Mouse (Mus musculus) limb, embryonic 15.5 days (tissue): ENCODE measurements around the gene Ptgds. TPM values are rescaled to one million over a fixed set of nuclear protein-coding genes. Genes with fewer than 3 reads are reported as not detected.

Source experiments
- ATAC-seq: fragments of 200-750 bp; cut with Nextera tagmentation; 2 replicates; pipeline ENCODE4 v1.8.0; 2017; ENCODE audit warnings: low read depth, moderate TSS enrichment; ENCODE audit not compliant: insufficient number of reproducible peaks, low FRiP score, low TSS enrichment
- H3K27ac ChIP-seq: fragments of 300-500 bp; sonication (generic); 2 replicates; pipeline ENCODE4 v1.5.1; 2015; ENCODE audit warnings: moderate library complexity, mild to moderate bottlenecking, inconsistent platforms
- H3K27me3 ChIP-seq: fragments of 300-500 bp; sonication (generic); 2 replicates; pipeline ENCODE4 v1.6.1; 2015; ENCODE audit warnings: inconsistent platforms
- H3K36me3 ChIP-seq: fragments of 300-500 bp; sonication (generic); 2 replicates; pipeline ENCODE4 v1.6.1; 2015; ENCODE audit warnings: inconsistent platforms
- H3K4me1 ChIP-seq: fragments of 300-500 bp; sonication (generic); 2 replicates; pipeline ENCODE4 v1.6.1; 2015; ENCODE audit warnings: inconsistent platforms
- H3K4me2 ChIP-seq: fragments of 300-500 bp; sonication (generic); 2 replicates; pipeline ENCODE4 v1.6.1; 2015; ENCODE audit warnings: mild to moderate bottlenecking, inconsistent platforms
- H3K4me3 ChIP-seq: fragments of 300-500 bp; sonication (generic); 2 replicates; pipeline ENCODE4 v1.5.1; 2015; ENCODE audit warnings: mild to moderate bottlenecking, inconsistent platforms
- H3K9ac ChIP-seq: fragments of 300-500 bp; sonication (generic); 2 replicates; pipeline ENCODE4 v1.6.1; 2015; ENCODE audit warnings: inconsistent platforms
- H3K9me3 ChIP-seq: fragments of 300-500 bp; sonication (generic); 2 replicates; pipeline ENCODE4 v1.6.1; 2016; ENCODE audit warnings: inconsistent platforms
- WGBS: fragments of 180-500 bp; shearing (Covaris S2); methylation state at CpG from one replicate; pipeline ENCODE4 v1.1.7; 2015; 5-methylcytosine and 5-hydroxymethylcytosine counted together
- polyA plus RNA-seq: library from polyadenylated mRNA; unstranded; fragments of >200 nt; fragmentation: Nextera tagmentation; extraction: Ambion mirVana; gene quantifications from 2 replicates; pipeline ENCODE4 v1.2.1, GENCODE M21; 2015

Gene Ptgds
- polyA plus RNA-seq, 1 experiment from 2014 or later, result 4.1 TPM

DNA sequence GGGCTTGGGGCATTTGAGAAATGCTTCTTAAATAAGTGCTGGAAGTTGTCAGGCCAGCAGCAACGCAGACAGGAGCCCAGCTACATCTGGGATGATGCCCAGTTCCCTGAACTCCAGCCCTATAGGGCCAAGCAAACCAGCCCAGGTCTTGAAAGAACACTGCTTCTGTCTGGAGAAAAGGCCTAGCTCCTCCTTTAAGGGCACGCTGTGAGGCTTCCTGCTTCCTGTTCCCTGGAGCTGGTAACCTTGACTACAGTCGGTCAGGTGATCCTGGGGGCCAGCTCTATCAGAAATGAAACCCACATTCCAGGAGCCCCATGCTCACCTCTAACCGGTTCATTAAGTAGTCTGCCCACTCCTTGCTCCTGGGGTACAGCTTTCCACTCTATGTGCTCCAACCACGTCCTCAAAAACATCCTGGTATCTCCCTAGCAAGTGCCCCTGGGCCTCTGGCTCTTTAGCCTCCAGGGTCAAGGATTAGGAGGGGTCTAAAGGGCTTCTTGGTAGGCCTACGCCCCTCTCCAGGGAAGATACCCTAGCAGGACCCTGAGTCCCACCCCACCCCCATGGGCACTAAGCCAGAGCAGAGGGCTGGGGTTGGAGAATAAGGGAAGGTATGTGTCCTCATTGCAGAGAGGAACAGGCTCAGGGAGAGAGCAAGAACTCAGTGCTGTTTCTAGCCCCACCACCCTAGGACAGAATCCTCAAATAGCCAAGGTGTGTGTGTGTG, 28.2 kb upstream of the Ptgds start:
- WGBS, result 43% methylated on average over 6 of the region's 6 CpGs
- no peak overlapping the region for H3K9ac ChIP-seq
- no peaks in the 10 kb centered on the region for H3K9me3 ChIP-seq
- no peak for ATAC-seq
- no peak overlapping the region for H3K4me2 ChIP-seq
- H3K36me3 ChIP-seq, result peaks cover 7% of the 10 kb centered on the region
- no peak overlapping the region for H3K27ac ChIP-seq
- H3K4me1 ChIP-seq, result peaks cover 19% of the 10 kb centered on the region
- no peaks in the 10 kb centered on the region for H3K27me3 ChIP-seq
- no peak overlapping the region for H3K4me3 ChIP-seq

- no peaks in the 10 kb centered on the region for H3K9me3 ChIP-seq
- no peaks in the 10 kb centered on the region for H3K36me3 ChIP-seq
- no peak overlapping the region for H3K9ac ChIP-seq
- H3K27me3 ChIP-seq, result no peaks in the 10 kb centered on the region
- peaks cover 8% of the 10 kb centered on the region for H3K4me1 ChIP-seq
- H3K4me2 ChIP-seq, result no peak overlapping the region
- H3K4me3 ChIP-seq, result no peak overlapping the region
- H3K27ac ChIP-seq, result no peak overlapping the region
- ATAC-seq, result no peak
- WGBS, result 47% methylated on average over 4 of the region's 4 CpGs
Observed at GRCm38 (mm10) chr2:25496462-25496861, 26.6 kb upstream of the Ptgds start.

GRCm38 (mm10) chr2:25493476-25493961, 23.7 kb upstream of the Ptgds start, which contains the start of gene Lcn12:
TSS of gene Lcn12 (minus strand) at chr2:25493911.
- no peaks in the 10 kb centered on the region for H3K4me1 ChIP-seq
- H3K27me3 ChIP-seq, result no peaks in the 10 kb centered on the region
- H3K4me2 ChIP-seq, result no peak within 1 kb of the TSS
- no peaks in the 10 kb centered on the region for H3K36me3 ChIP-seq
- H3K4me3 ChIP-seq, result no peak within 1 kb of the TSS
- H3K9ac ChIP-seq, result no peak within 1 kb of the TSS
- WGBS, result 86% methylated on average over 5 of the region's 5 CpGs
- no peaks in the 10 kb centered on the region for H3K9me3 ChIP-seq
- no peak for ATAC-seq
- no peak within 1 kb of the TSS for H3K27ac ChIP-seq

GRCm38 (mm10) chr2:25492988-25493387, 23.1 kb upstream of the Ptgds start:
- H3K27me3 ChIP-seq, result 0 out of 2 replicates have a peak, but pooled peaks cover 2% of the 10 kb centered on the region
- ATAC-seq, result no peak
- no peaks in the 10 kb centered on the region for H3K36me3 ChIP-seq
- no peak overlapping the region for H3K4me2 ChIP-seq
- no peak overlapping the region for H3K27ac ChIP-seq
- no peak overlapping the region for H3K9ac ChIP-seq
- H3K4me1 ChIP-seq, result no peaks in the 10 kb centered on the region
- no peak overlapping the region for H3K4me3 ChIP-seq
- H3K9me3 ChIP-seq, result no peaks in the 10 kb centered on the region
- WGBS, result 81% methylated on average over 5 of the region's 5 CpGs

- ATAC-seq, result no peak
- Histone ChIP-seq H3K4me1 (no peaks in the 10 kb centered on the region), H3K27me3 (0 out of 2 replicates have a peak, but pooled peaks cover 3% of the 10 kb centered on the region), H3K9me3 (no peaks in the 10 kb centered on the region), H3K4me3 (no peak overlapping the region), H3K36me3 (no peaks in the 10 kb centered on the region), H3K4me2 (no peak overlapping the region), H3K27ac (no peak overlapping the region), H3K9ac (no peak overlapping the region)
- WGBS, result 80% methylated on average over 7 of the region's 7 CpGs
Observed at GRCm38 (mm10) chr2:25488671-25489068, 18.8 kb upstream of the Ptgds start.

- H3K4me3 ChIP-seq, result no peak overlapping the region
- H3K4me2 ChIP-seq, result no peak overlapping the region
- no peaks in the 10 kb centered on the region for H3K9me3 ChIP-seq
- no peak overlapping the region for H3K9ac ChIP-seq
- H3K27me3 ChIP-seq, result 0 out of 2 replicates have a peak, but pooled peaks cover 3% of the 10 kb centered on the region
- whole genome bisulfite sequencing, result 75% methylated on average over 6 of the region's 6 CpGs
- no peaks in the 10 kb centered on the region for H3K4me1 ChIP-seq
- ATAC-seq, result no peak
- H3K27ac ChIP-seq, result no peak overlapping the region
- H3K36me3 ChIP-seq, result no peaks in the 10 kb centered on the region
Observed at GRCm38 (mm10) chr2:25487965-25488670, 18.3 kb upstream of the Ptgds start.

DNA sequence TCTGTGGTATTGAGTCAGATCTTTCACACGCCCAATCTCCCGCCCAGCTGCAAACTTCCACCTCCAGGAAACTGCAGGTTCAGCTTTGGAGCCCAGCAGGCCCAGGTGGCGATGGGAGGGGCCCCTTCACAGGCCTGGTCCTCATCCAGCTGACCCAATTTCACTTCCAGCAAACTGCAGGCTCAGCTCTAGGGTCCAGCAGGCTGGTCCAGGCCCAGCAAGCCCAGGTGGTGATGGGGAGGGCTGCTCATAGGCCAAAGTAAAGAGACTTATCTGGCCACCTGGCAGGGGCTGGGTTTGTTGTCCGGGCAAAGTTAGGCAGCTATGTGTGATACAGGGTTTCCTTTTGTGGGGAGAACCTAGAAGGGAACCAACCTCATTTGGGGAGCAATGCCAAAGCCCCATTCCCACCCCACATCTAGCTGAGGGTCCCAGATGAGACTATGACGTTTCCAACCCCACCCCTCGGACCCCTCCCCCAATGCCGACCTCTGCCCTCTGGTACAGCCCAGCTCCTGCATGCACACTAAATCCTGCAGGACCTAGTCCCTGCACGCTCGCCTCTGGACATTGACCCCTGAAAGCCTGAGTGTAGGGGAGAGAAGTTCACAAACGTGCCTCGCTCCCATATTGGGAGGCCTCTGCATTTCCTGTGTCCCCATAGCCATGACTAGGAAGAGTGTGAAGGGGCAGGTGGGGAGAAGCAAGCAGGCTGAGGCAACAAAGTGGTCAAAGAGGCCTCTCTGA, 15.2 kb upstream of the Ptgds start:
- Histone ChIP-seq H3K36me3 (no peaks in the 10 kb centered on the region), H3K4me3 (no peak overlapping the region), H3K27ac (no peak overlapping the region), H3K4me2 (no peak overlapping the region), H3K9ac (no peak overlapping the region), H3K9me3 (no peaks in the 10 kb centered on the region), H3K4me1 (no peaks in the 10 kb centered on the region), H3K27me3 (0 out of 2 replicates have a peak, but pooled peaks cover 3% of the 10 kb centered on the region)
- 61% methylated on average over 11 of the region's 11 CpGs for WGBS
- ATAC-seq, result no peak

DNA sequence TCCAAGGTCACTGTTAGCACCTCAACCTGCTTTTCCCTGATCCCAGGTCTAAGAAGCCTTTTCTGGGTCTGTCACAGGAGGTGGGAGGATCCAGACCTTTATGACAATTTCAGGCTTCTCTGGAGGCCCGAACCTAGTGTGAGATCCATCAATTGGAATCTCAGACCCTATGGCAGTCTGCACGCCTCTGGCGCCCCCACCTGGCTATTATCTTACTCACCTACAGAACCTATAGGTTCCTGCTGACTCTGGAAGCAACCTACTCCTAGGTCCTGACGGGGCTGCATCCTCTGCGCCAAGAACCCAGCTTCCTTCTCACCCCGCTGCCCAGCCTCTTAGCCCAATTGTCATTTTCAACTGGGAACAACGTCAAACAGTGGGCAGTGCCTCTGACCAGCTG, 13.1 kb upstream of the Ptgds start:
- H3K27me3 ChIP-seq, result 0 out of 2 replicates have a peak, but pooled peaks cover under 1% of the 10 kb centered on the region
- H3K4me2 ChIP-seq, result no peak overlapping the region
- H3K27ac ChIP-seq, result no peak overlapping the region
- H3K9me3 ChIP-seq, result no peaks in the 10 kb centered on the region
- H3K4me3 ChIP-seq, result no peak overlapping the region
- no peak for ATAC-seq
- WGBS, result 23% methylated on average over 7 of the region's 7 CpGs
- no peaks in the 10 kb centered on the region for H3K4me1 ChIP-seq
- no peak overlapping the region for H3K9ac ChIP-seq
- H3K36me3 ChIP-seq, result no peaks in the 10 kb centered on the region

DNA sequence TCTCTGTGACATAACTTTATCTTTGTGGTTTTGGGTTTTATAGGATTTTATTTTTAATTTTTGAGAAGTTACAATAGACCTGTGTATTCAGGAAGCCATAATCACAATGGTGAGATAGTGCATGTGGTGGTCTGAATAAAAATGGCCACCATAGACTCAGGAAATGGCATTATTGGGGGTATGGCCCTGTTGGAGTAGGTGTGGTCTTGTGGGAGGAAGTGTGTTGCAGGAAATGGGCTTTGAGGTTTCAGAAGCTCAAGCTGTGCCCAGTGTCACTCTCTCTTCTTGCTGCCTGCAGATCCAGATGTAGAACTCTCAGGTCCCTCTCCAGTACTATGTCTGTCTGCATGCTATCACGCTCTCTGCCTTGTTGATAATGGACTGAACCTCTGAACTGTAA, 10.7 kb upstream of the Ptgds start:
- Histone ChIP-seq H3K36me3 (no peaks in the 10 kb centered on the region), H3K4me2 (no peak overlapping the region), H3K27ac (peak overlapping the region; percentile 48; the same call in 1 of the 2 replicates), H3K27me3 (no peaks in the 10 kb centered on the region), H3K4me3 (no peak overlapping the region), H3K9me3 (no peaks in the 10 kb centered on the region), H3K9ac (no peak overlapping the region), H3K4me1 (no peaks in the 10 kb centered on the region)
- 85% methylated on average over 1 of the region's 1 CpGs for WGBS
- ATAC-seq, result no peak

GRCm38 (mm10) chr2:25479551-25480311, 9.9 kb upstream of the Ptgds start:
- 48% methylated on average over 10 of the region's 10 CpGs for WGBS
- Histone ChIP-seq H3K27me3 (no peaks in the 10 kb centered on the region), H3K4me3 (no peak overlapping the region), H3K4me1 (no peaks in the 10 kb centered on the region), H3K9ac (no peak overlapping the region), H3K36me3 (no peaks in the 10 kb centered on the region), H3K27ac (peak overlapping the region; percentile 71), H3K9me3 (no peaks in the 10 kb centered on the region), H3K4me2 (no peak overlapping the region)
- ATAC-seq, result no peak

DNA sequence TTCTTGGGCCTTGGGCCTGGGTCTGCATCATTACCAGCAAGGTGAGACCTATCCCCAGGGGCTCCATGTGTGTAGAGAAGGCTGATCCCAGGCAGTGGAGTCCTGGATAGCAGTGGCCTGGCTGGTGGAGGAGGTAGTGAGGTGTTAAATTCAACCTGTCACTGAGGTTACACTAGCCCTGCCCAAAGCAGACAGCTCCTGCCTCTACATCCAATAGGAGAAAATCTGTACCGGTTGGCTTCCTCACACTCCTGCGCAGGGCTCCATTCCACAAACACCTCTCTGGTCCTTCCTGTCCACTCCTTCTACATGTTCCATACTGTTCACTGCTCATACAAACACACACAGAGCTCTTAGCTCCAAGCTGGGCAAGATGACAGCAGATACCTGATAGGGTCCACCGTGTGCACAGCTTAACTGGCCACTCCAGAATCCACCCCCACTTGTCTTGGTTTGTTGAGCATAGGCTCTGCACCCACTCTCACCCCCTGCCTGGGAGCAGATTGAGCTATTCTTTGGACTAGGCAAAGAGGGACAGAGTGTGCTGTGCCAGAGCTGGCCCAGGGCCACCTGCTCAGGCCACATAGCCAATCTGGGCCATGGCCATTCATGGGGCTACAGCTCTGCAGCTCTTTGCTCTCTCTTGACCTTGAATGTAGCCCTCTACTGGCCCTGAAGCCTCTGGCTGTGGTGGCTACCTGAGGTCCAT, 8.3 kb upstream of the Ptgds start:
- WGBS, result 83% methylated on average over 3 of the region's 3 CpGs
- H3K9ac ChIP-seq, result no peak overlapping the region
- ATAC-seq, result no peak; the same call in 1 of the 2 replicates

More for the DNA sequence above, 8.3 kb upstream of the Ptgds start:
- Histone ChIP-seq H3K4me3 (no peak overlapping the region), H3K27me3 (no peaks in the 10 kb centered on the region), H3K36me3 (no peaks in the 10 kb centered on the region), H3K4me2 (no peak overlapping the region), H3K4me1 (no peaks in the 10 kb centered on the region), H3K9me3 (no peaks in the 10 kb centered on the region), H3K27ac (no peak overlapping the region)
